Mouse (Mus musculus): Measurements from ENCODE around the gene Adamts6. TPM values are rescaled to one million over a fixed set of nuclear protein-coding genes. Genes with fewer than 3 reads are reported as not detected.

Gene Adamts6
- polyA plus RNA-seq, 1 experiment from 2014 or later = 0.17 TPM

GRCm38 (mm10) chr13:104542123-104542758 is 254.6 kb downstream of the Adamts6 start:
- Histone ChIP-seq H3K27ac (replicated peaks) (no peak overlapping the region), H3K4me3 (replicated peaks) (no peak overlapping the region), H3K9me3 (replicated peaks) (no peaks in the 10 kb centered on the region), H3K36me3 (replicated peaks) (no peaks in the 10 kb centered on the region), H3K27me3 (no peaks in the 10 kb centered on the region), H3K4me2 (no peak overlapping the region), H3K4me1 (replicated peaks) (no peaks in the 10 kb centered on the region), H3K9ac (no peak overlapping the region)
- ATAC-seq (ENCODE audit: insufficient read depth) = no peak
- 65% methylated on average over 10 of the region's 10 CpGs for WGBS (ENCODE audit: insufficient replicate concordance)

DNA sequence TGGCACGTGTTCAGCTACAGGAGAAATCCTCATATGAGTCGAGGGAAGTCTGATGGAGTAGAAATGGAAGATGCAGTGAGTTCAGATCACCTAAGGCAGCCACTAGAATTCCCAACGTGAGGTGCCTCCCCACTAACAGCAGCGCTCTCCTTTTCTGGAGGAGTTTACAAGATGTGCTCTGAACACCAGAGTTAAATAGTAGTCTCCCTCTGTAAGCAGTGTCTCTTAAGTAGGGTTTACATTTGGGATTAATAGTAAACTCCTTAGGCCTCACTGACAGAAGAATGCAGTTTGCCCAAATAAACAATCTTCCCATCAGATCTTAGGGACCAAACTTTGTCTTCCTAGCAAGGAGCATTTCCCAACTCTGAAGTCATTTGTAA is 255.1 kb downstream of the Adamts6 start:
- no peaks in the 10 kb centered on the region for H3K9me3 ChIP-seq (replicated peaks)
- no peak overlapping the region for H3K27ac ChIP-seq (replicated peaks)
- H3K9ac ChIP-seq = no peak overlapping the region
- H3K4me3 ChIP-seq (replicated peaks) = no peak overlapping the region
- no peaks in the 10 kb centered on the region for H3K27me3 ChIP-seq
- ATAC-seq (ENCODE audit: insufficient read depth) = no peak
- no peaks in the 10 kb centered on the region for H3K4me1 ChIP-seq (replicated peaks)
- WGBS (ENCODE audit: insufficient replicate concordance) = 57% methylated on average over 4 of the region's 4 CpGs
- no peaks in the 10 kb centered on the region for H3K36me3 ChIP-seq (replicated peaks)
- no peak overlapping the region for H3K4me2 ChIP-seq

Other genes starting within 250 kb of the Adamts6 start
- 12.5 and 12.8 TPM in 2 replicates for gene Nln, start 178.2 kb upstream of the Adamts6 start, polyA plus RNA-seq (2015; fragmentation: Nextera tagmentation; extraction: Ambion mirVana)
- gene Sgtb, start 178.1 kb upstream of the Adamts6 start, polyA plus RNA-seq (2015; fragmentation: Nextera tagmentation; extraction: Ambion mirVana) = 0.47 and 0.70 TPM in 2 replicates
- 21.4 and 22.3 TPM in 2 replicates for gene Trappc13, start 109.4 kb upstream of the Adamts6 start, polyA plus RNA-seq (2015; fragmentation: Nextera tagmentation; extraction: Ambion mirVana)
- 8.2 and 9.1 TPM in 2 replicates for gene Trim23, start 109.0 kb upstream of the Adamts6 start, polyA plus RNA-seq (2015; fragmentation: Nextera tagmentation; extraction: Ambion mirVana)
- 52.7 and 65.2 TPM in 2 replicates for gene Cenpk, start 59.2 kb upstream of the Adamts6 start, polyA plus RNA-seq (2015; fragmentation: Nextera tagmentation; extraction: Ambion mirVana)
- 9.0 and 9.2 TPM in 2 replicates for gene Ppwd1, start 59.0 kb upstream of the Adamts6 start, polyA plus RNA-seq (2015; fragmentation: Nextera tagmentation; extraction: Ambion mirVana)